Mouse (Mus musculus): ENCODE measurements around the gene Bex4. TPM values are rescaled to one million over a fixed set of nuclear protein-coding genes. Genes with fewer than 3 reads are reported as not detected.

Gene Bex4
- polyA plus RNA-seq, 1 experiment from 2014 or later = 96.9 TPM

DNA sequence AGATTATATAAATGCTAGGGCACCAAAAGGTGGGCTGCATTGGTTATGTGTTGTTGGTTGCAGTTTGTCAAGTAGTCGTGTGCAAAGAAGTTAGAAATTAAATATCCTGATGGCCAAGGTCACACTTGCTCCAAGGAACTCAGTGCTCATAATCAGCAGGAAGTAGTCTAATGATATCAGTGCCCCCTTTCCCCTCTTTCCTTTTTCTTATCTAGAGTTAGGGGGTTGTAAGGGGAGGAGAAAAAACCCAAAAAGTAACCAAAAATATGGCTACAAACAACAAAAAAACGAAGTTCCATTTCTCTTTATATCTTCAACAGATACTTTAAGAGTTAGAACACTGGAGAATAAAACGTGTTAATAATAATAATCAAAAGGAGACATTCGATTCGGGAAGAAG is 2.6 kb downstream of the Bex4 start:
- no peaks in the 10 kb centered on the region for H3K9me3 ChIP-seq
- H3K36me3 ChIP-seq (replicated peaks) = no peaks in the 10 kb centered on the region
- 84% methylated on average over 5 of the region's 5 CpGs for WGBS
- H3K27me3 ChIP-seq (replicated peaks; ENCODE audit: low read depth, poor library complexity, severe bottlenecking) = no peaks in the 10 kb centered on the region; the same call in 1 of the 2 replicates
- no peak overlapping the region for H3K4me3 ChIP-seq
- no peaks in the 10 kb centered on the region for H3K4me1 ChIP-seq
- H3K27ac ChIP-seq (replicated peaks) = no peak overlapping the region
- DNase-seq (ENCODE audit: low spot score) = no peak

DNA sequence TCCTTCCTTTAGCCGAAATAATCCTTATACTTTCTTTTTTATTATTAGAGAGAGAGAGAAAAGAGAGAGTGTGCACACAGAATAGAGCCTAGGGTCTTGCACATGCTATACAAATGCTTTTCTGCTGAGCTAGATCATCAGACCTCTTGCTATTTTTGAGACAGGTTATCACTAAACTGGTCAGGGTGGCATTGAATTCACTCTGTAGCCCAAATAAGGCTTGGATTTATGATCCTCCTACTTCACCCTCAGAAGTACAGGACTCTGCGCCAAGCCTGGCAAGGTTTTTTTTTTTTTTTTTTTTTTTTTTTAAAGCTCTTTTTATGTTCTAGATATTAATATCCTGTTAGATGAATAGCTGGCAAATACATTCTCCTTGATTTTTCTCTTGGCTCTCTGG is 4.9 kb downstream of the Bex4 start:
- WGBS = 81% methylated on average over 2 of the region's 2 CpGs

DNA sequence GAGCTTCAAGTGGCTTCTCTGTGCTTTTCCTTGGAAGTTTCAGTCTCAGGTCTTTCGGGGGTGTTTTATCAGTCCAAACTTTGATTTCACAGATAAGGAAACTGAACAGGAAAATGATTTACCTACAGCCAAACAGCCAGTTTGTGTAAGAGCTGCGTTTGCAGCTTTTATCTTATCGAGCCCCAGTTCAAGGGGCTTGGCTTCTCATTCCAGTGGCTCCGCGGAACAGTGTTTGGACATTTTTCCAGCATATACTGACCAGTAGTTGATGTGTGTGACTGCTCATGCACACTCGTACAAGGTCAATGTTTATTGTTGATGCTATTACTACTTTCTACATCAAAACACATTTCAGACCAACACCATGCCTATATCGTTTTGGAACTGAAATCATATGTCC is 5.4 kb downstream of the Bex4 start:
- Histone ChIP-seq H3K27ac (replicated peaks) (no peak overlapping the region), H3K27me3 (replicated peaks; ENCODE audit: low read depth, poor library complexity, severe bottlenecking) (peaks cover 9% of the 10 kb centered on the region; the same call in 1 of the 2 replicates), H3K36me3 (replicated peaks) (no peaks in the 10 kb centered on the region), H3K9me3 (no peaks in the 10 kb centered on the region), H3K4me3 (no peak overlapping the region), H3K4me1 (no peaks in the 10 kb centered on the region)
- WGBS = 82% methylated on average over 7 of the region's 7 CpGs
- DNase-seq (ENCODE audit: low spot score) = no peak

More for the DNA sequence above, 4.9 kb downstream of the Bex4 start:
- Histone ChIP-seq H3K4me3 (no peak overlapping the region), H3K4me1 (no peaks in the 10 kb centered on the region), H3K27me3 (replicated peaks; ENCODE audit: low read depth, poor library complexity, severe bottlenecking) (peaks cover 9% of the 10 kb centered on the region; the same call in 1 of the 2 replicates), H3K27ac (replicated peaks) (no peak overlapping the region), H3K36me3 (replicated peaks) (no peaks in the 10 kb centered on the region), H3K9me3 (no peaks in the 10 kb centered on the region)
- DNase-seq (ENCODE audit: low spot score) = no peak

DNA sequence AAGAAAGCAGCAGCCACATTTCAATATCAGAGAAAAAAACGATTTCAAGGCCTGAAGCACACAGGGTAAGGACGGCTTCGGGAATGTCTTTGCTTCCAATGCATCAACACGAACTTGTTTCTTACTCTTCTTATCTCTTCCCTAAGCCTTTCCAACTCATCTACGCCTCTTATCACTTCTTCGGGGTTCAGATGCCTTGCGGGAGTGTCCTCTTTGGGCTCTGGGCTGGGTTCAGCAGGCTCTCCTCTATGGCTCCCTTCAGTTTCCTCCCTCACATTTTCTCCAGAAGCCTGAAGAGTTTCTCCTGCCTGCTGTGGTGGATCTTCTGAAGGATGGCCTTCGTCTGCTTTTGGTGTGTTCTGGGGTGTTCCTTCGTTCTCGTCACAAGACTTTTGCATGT is 31.8 kb downstream of the Bex4 start:
- peaks cover 41% of the 10 kb centered on the region for H3K27me3 ChIP-seq (replicated peaks; ENCODE audit: low read depth, poor library complexity, severe bottlenecking)
- no peaks in the 10 kb centered on the region for H3K9me3 ChIP-seq
- H3K4me3 ChIP-seq = peak overlapping the region; percentile 67
- H3K36me3 ChIP-seq (replicated peaks) = peaks cover 11% of the 10 kb centered on the region
- H3K27ac ChIP-seq (replicated peaks) = peak overlapping the region; percentile 89
- peaks cover 3% of the 10 kb centered on the region for H3K4me1 ChIP-seq
- WGBS = 70% methylated on average over 10 of the region's 10 CpGs
- DNase-seq (ENCODE audit: low spot score) = no peak

DNA sequence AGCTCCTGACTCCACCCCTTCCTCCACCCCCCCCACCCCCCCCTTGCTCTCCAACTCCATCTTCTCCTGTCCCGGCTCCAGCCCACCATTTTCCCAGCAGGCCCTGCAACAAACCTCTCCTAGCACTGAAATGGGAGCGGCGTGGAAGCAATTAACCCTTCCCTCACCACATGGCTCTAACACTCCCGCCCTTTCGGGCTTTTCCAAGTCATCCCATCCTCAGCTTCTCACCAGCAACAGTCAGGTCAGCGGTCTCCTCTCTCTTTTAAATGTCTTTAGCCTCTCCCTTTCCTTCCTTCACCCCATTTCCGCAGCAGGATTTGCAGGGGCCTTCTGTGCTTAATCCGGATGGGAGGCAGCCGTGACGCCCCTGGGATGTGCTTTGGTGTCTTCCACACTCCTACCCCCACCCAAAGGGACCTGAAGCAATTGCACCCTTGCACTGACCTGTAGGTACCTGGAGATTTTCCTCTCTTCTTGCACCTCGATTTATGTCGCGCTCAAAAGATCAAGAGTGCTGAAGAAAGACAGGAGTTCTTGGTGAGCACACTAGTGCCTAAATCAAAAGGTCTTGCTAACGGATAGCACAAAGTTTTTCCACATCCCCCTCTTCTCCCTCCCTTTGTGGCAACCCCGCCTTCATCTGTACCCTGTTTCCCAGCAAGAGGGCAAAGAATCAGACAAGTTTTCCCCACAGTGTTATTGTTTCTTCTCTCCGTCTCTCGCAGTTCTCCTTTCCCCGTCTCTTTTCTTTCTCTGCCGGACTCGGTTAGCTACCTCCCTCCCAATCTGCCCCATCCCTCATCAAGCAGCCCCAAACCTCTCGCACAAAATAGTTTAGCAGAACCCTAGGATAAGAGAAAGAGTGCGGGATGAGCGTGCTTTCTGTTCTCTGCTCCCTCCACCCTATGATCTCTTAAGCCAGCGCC is 32.7 kb downstream of the Bex4 start:
- Histone ChIP-seq H3K9me3 (no peaks in the 10 kb centered on the region), H3K27me3 (replicated peaks; ENCODE audit: low read depth, poor library complexity, severe bottlenecking) (peaks cover 48% of the 10 kb centered on the region), H3K4me1 (peaks cover 3% of the 10 kb centered on the region), H3K4me3 (peak overlapping the region; percentile 67), H3K36me3 (replicated peaks) (peaks cover 11% of the 10 kb centered on the region), H3K27ac (replicated peaks) (peak overlapping the region; percentile 89)
- WGBS = 16% methylated on average over 24 of the region's 24 CpGs
- peak; percentile 82 for DNase-seq (ENCODE audit: low spot score)

DNA sequence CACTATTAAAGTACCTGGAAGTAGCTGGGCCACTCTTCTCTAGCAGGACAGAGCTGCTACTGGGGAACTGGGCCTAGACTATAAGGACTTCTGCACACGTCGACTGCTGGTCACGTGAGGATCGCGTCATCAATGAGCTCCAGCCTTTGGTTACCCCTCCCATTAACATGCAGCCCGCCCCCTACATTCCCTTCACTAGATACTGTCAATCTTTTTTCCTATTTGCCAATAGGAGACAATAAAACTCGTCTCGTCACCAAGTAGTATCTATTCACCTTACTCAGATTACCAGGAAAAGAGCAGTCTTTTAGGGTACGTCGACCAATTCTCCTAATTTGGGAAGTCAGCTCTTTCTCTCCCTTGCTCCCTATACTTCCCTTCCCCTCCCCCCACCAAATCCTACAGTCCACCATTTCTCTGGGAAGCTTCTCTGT is 33.3 kb downstream of the Bex4 start, which contains the start of gene Tceal8:
Gene Tceal8 (minus strand): TSS at position 225 of the 434 bp plus-strand sequence.
- peak within 1 kb of the TSS; percentile 89 for H3K27ac ChIP-seq (replicated peaks)
- no peaks in the 10 kb centered on the region for H3K9me3 ChIP-seq
- peak; percentile 84 for DNase-seq (ENCODE audit: low spot score)
- peaks cover 54% of the 10 kb centered on the region for H3K27me3 ChIP-seq (replicated peaks; ENCODE audit: low read depth, poor library complexity, severe bottlenecking)
- H3K4me1 ChIP-seq = peaks cover 3% of the 10 kb centered on the region
- WGBS = 17% methylated on average over 10 of the region's 10 CpGs
- H3K36me3 ChIP-seq (replicated peaks) = peaks cover 11% of the 10 kb centered on the region
- peak within 1 kb of the TSS; percentile 67 for H3K4me3 ChIP-seq

DNA sequence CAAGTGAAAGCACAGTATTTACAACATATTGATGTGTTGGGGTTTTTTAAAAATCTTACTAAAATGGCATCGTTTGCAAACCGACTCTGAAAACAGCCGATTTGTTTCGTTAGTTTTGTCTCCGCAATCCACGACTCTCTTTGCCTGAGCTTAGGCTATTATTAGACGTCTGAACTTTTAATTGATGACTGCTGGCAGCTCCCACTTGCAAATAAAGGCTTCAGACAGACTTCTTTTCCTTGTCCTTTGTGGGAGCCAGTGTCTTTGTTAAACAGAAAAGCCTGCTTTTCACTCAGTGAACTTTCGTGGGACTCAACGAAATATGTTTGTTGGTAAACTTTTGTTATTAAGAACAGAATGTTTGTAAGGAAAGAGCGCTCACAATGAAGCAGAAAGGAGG is 34.0 kb downstream of the Bex4 start:
- Histone ChIP-seq H3K9me3 (no peaks in the 10 kb centered on the region), H3K27me3 (replicated peaks; ENCODE audit: low read depth, poor library complexity, severe bottlenecking) (peaks cover 60% of the 10 kb centered on the region), H3K36me3 (replicated peaks) (peaks cover 11% of the 10 kb centered on the region), H3K4me1 (peaks cover 3% of the 10 kb centered on the region), H3K4me3 (peak overlapping the region; percentile 67), H3K27ac (replicated peaks) (peak overlapping the region; percentile 89)
- 26% methylated on average over 10 of the region's 10 CpGs for WGBS
- DNase-seq (ENCODE audit: low spot score) = peak; percentile 7

DNA sequence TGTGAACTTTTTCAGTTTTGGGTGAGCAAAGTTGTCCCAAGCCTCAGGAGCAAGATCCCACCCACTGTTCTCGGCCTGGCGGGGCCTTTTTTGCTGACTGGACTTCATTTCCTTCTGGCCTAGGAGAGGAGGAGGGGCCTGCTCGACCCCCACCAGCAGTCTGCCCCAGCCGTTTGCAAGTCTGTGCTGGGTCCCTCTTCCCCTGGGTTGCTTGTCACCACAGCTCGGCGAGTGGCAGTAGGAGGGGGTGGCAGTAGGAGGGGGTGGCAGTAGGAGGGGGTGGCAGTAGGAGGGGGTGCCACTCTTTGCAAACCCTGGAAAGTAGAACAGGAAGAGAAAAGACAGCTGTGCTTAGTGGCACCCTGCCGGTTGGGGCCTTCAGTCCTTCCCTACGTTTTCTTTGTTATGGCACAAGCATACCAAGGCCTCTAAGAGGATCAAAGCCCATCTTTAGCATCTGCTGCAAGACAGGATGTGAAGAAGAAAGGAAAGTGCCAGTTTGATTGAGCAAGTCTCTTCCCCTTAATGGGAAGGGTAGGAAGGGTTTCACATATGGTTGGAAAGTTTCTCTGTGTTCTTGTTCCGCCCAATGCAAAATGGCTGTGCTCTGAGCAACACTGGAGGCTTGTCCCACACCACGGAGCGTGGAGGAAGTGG is 42.2 kb downstream of the Bex4 start:
- H3K27ac ChIP-seq (replicated peaks) = peak overlapping the region; percentile 76
- 21% methylated on average over 11 of the region's 11 CpGs for WGBS
- peaks cover 7% of the 10 kb centered on the region for H3K4me1 ChIP-seq
- 0 out of 2 replicates have a peak overlapping the region, but pooled peaks have one; percentile 16 for H3K4me3 ChIP-seq
- peak; percentile 41 for DNase-seq (ENCODE audit: low spot score)
- no peaks in the 10 kb centered on the region for H3K9me3 ChIP-seq
- H3K27me3 ChIP-seq (replicated peaks; ENCODE audit: low read depth, poor library complexity, severe bottlenecking) = peaks cover 58% of the 10 kb centered on the region
- H3K36me3 ChIP-seq (replicated peaks) = no peaks in the 10 kb centered on the region

DNA sequence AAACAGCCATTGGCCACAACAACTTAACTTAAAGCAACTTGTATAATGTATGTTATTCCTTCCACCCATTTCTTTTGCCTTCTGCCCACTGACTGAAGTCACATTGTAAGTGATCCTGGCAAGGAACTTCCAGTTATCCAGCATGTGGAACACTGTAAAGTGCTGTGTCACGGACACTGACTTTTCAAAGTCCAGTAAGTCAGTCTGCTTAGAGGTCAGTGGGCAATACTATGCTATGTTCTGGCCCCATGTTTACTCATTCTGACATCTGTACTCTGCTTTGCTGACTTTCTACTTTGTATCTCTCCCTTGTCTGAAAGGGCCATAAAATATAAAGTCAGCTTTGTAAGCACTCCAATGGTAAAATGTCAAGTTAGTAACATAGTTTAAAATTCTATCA is 44.3 kb downstream of the Bex4 start:
- H3K27ac ChIP-seq (replicated peaks) = no peak overlapping the region
- H3K27me3 ChIP-seq (replicated peaks; ENCODE audit: low read depth, poor library complexity, severe bottlenecking) = peaks cover 39% of the 10 kb centered on the region
- H3K4me3 ChIP-seq = no peak overlapping the region
- no peaks in the 10 kb centered on the region for H3K9me3 ChIP-seq
- 90% methylated on average over 1 of the region's 1 CpGs for WGBS
- no peak for DNase-seq (ENCODE audit: low spot score)
- no peaks in the 10 kb centered on the region for H3K36me3 ChIP-seq (replicated peaks)
- peaks cover 7% of the 10 kb centered on the region for H3K4me1 ChIP-seq

Small RNA genes within 50 kb of the gene (microRNA-seq; reads per million reads assigned to microRNA genes)
- gene Mir6383 = not detected

Other genes starting within 250 kb of the Bex4 start
- 89.6 and 91.8 TPM in 2 replicates for gene Arxes2, start 145.2 kb upstream of the Bex4 start, polyA plus RNA-seq (2016; fragmentation: Nextera tagmentation; extraction: Ambion mirVana)
- 36.0 and 40.5 TPM in 2 replicates for gene Arxes1, start 105.6 kb upstream of the Bex4 start, polyA plus RNA-seq (2016; fragmentation: Nextera tagmentation; extraction: Ambion mirVana)
- gene Bex2, start 70.8 kb upstream of the Bex4 start, polyA plus RNA-seq (2016; fragmentation: Nextera tagmentation; extraction: Ambion mirVana) = 249 and 257 TPM in 2 replicates
- gene Nxf3, start 53.7 kb upstream of the Bex4 start, polyA plus RNA-seq (2016; fragmentation: Nextera tagmentation; extraction: Ambion mirVana) = not detected in 2 replicates
- 209 and 213 TPM in 2 replicates for gene Tceal8, start 33.3 kb downstream of the Bex4 start, polyA plus RNA-seq (2016; fragmentation: Nextera tagmentation; extraction: Ambion mirVana)
- gene Tceal5, start 64.9 kb downstream of the Bex4 start, polyA plus RNA-seq (2016; fragmentation: Nextera tagmentation; extraction: Ambion mirVana) = 4.8 and 5.6 TPM in 2 replicates
- gene Tceal7, start 75.8 kb downstream of the Bex4 start, polyA plus RNA-seq (2016; fragmentation: Nextera tagmentation; extraction: Ambion mirVana) = 0.58 and 0.82 TPM in 2 replicates
- 135 and 145 TPM in 2 replicates for gene Bex1, start 76.5 kb downstream of the Bex4 start, polyA plus RNA-seq (2016; fragmentation: Nextera tagmentation; extraction: Ambion mirVana)
- gene Tceal9, start 106.1 kb downstream of the Bex4 start, polyA plus RNA-seq (2016; fragmentation: Nextera tagmentation; extraction: Ambion mirVana) = 471 and 531 TPM in 2 replicates
- 691 TPM in 2 replicates for gene Bex3, start 131.3 kb downstream of the Bex4 start, polyA plus RNA-seq (2016; fragmentation: Nextera tagmentation; extraction: Ambion mirVana)

Measured in embryonic facial prominence, embryonic 10.5 days (tissue).